Mouse (Mus musculus) macrophage (primary cell): ENCODE data around the gene Nxf2. TPM values are rescaled to one million over a fixed set of nuclear protein-coding genes. Genes with fewer than 3 reads are reported as not detected.

Experiments used
- H3K27ac ChIP-seq: fragments of 350-480 bp; formaldehyde crosslinking; 2 replicates; pipeline ENCODE4 v1.9.0; 2021
- H3K36me3 ChIP-seq: fragments of 350-480 bp; formaldehyde crosslinking; 2 replicates; pipeline ENCODE4 v1.9.0; 2021; ENCODE audit errors: inconsistent target
- H3K4me3 ChIP-seq: fragments of 350-480 bp; formaldehyde crosslinking; 2 replicates; pipeline ENCODE4 v1.9.0; 2021; ENCODE audit errors: inconsistent target
- H3K79me2 ChIP-seq: fragments of 350-480 bp; formaldehyde crosslinking; 2 replicates; pipeline ENCODE4 v1.9.0; 2021; ENCODE audit errors: inconsistent target
- WGBS: methylation state at CpG from one replicate; pipeline ENCODE4 v1.1.7; 2026; ENCODE audit warnings: inconsistent platforms; ENCODE audit not compliant: missing documents; 5-methylcytosine and 5-hydroxymethylcytosine counted together
- polyA plus RNA-seq: library from polyadenylated mRNA; stranded (reverse); fragments of 250-400 nt; gene quantifications from 3 replicates; pipeline ENCODE4 v1.2.4, GENCODE M21; 2018; ENCODE audit warnings: inconsistent platforms

Nxf2 gene
- polyA plus RNA-seq, 1 experiment from 2014 or later: 0.14 TPM

GRCm38 (mm10) chrX:134913234-134913936, 51.2 kb downstream of the Nxf2 start:
- Histone ChIP-seq H3K79me2 (no peaks in the 10 kb centered on the region), H3K27ac (no peak overlapping the region), H3K4me3 (no peak overlapping the region), H3K36me3 (no peaks in the 10 kb centered on the region)
- WGBS: 34% methylated on average over 4 of the region's 4 CpGs

GRCm38 (mm10) chrX:134912805-134913204, 51.7 kb downstream of the Nxf2 start:
- H3K36me3 ChIP-seq: no peaks in the 10 kb centered on the region
- no peaks in the 10 kb centered on the region for H3K79me2 ChIP-seq
- H3K27ac ChIP-seq: no peak overlapping the region
- WGBS: 84% methylated on average over 2 of the region's 2 CpGs
- no peak overlapping the region for H3K4me3 ChIP-seq

GRCm38 (mm10) chrX:134910345-134910744, 54.2 kb downstream of the Nxf2 start:
- Histone ChIP-seq H3K79me2 (no peaks in the 10 kb centered on the region), H3K27ac (no peak overlapping the region)

More at GRCm38 (mm10) chrX:134910345-134910744, 54.2 kb downstream of the Nxf2 start:
- H3K36me3 ChIP-seq: no peaks in the 10 kb centered on the region
- no peak overlapping the region for H3K4me3 ChIP-seq
- 24% methylated on average over 4 of the region's 4 CpGs for WGBS

Other genes starting within 250 kb of the Nxf2 start
- 0.29 to 0.88 TPM (median 0.80 TPM) in 3 replicates for gene Armcx1, start 246.8 kb downstream of the Nxf2 start, polyA plus RNA-seq
- 2.7 to 5.4 TPM (median 4.8 TPM) in 3 replicates for gene Armcx6, start 213.3 kb downstream of the Nxf2 start, polyA plus RNA-seq
- gene Armcx3, start 208.2 kb downstream of the Nxf2 start, polyA plus RNA-seq: 32.0 to 49.1 TPM (median 42.0 TPM) in 3 replicates
- 0.52 to 0.93 TPM (median 0.73 TPM) in 3 replicates for gene Armcx2, start 155.5 kb downstream of the Nxf2 start, polyA plus RNA-seq
- gene Zmat1, start 44.5 kb upstream of the Nxf2 start, polyA plus RNA-seq: 3.5 to 8.8 TPM (median 4.4 TPM) in 3 replicates
- gene Gm15023, start 212.9 kb upstream of the Nxf2 start, polyA plus RNA-seq: not detected in 3 replicates
- gene Tceal6, start 245.9 kb upstream of the Nxf2 start, polyA plus RNA-seq: not detected in 3 replicates